Mouse (Mus musculus): ENCODE results near the gene Fyn. TPM values are rescaled to one million over a fixed set of nuclear protein-coding genes. Genes with fewer than 3 reads are reported as not detected.

Fyn gene
- polyA plus RNA-seq, 1 experiment from 2014 or later, result 85.0 TPM

- Histone ChIP-seq H3K4me3 (ENCODE audit: low read depth, low read length) (no peak overlapping the region), H3K27ac (ENCODE audit: low read depth, low read length) (peak overlapping the region; percentile 98; the same call in 1 of the 2 replicates), H3K27me3 (replicated peaks; ENCODE audit: control insufficient read depth, insufficient read depth, low read length) (no peaks in the 10 kb centered on the region), H3K36me3 (ENCODE audit: control insufficient read depth, insufficient read depth, low read length) (peaks cover 24% of the 10 kb centered on the region; the same call in 1 of the 2 replicates), H3K9ac (ENCODE audit: low read length) (no peak overlapping the region), H3K9me3 (replicated peaks; ENCODE audit: control insufficient read depth, low read length) (no peaks in the 10 kb centered on the region), H3K4me1 (ENCODE audit: control insufficient read depth, insufficient read depth, low read length) (peaks cover 40% of the 10 kb centered on the region), H3K4me2 (ENCODE audit: low read length) (no peak overlapping the region)
- 71% methylated on average over 5 of the region's 5 CpGs for WGBS
- DNase-seq (ENCODE audit: low spot score), result no peak
- ATAC-seq, result no peak
These were observed 174.7 kb downstream of the Fyn start for GRCm38 (mm10) chr10:39543258-39543770.

GRCm38 (mm10) chr10:39547369-39548074 lies 178.9 kb downstream of the Fyn start:
- H3K4me2 ChIP-seq (ENCODE audit: low read length), result no peak overlapping the region
- H3K4me1 ChIP-seq (ENCODE audit: control insufficient read depth, insufficient read depth, low read length), result peaks cover 30% of the 10 kb centered on the region
- 52% methylated on average over 3 of the region's 3 CpGs for WGBS
- ATAC-seq (no peak), DNase-seq (ENCODE audit: low spot score) (peak; percentile 53)
- H3K27me3 ChIP-seq (replicated peaks; ENCODE audit: control insufficient read depth, insufficient read depth, low read length), result no peaks in the 10 kb centered on the region
- H3K36me3 ChIP-seq (ENCODE audit: control insufficient read depth, insufficient read depth, low read length), result peaks cover 22% of the 10 kb centered on the region; the same call in 1 of the 2 replicates
- no peaks in the 10 kb centered on the region for H3K9me3 ChIP-seq (replicated peaks; ENCODE audit: control insufficient read depth, low read length)
- H3K27ac ChIP-seq (ENCODE audit: low read depth, low read length), result peak overlapping the region; percentile 52; the same call in 1 of the 2 replicates
- no peak overlapping the region for H3K4me3 ChIP-seq (ENCODE audit: low read depth, low read length)
- H3K9ac ChIP-seq (ENCODE audit: low read length), result no peak overlapping the region

DNA sequence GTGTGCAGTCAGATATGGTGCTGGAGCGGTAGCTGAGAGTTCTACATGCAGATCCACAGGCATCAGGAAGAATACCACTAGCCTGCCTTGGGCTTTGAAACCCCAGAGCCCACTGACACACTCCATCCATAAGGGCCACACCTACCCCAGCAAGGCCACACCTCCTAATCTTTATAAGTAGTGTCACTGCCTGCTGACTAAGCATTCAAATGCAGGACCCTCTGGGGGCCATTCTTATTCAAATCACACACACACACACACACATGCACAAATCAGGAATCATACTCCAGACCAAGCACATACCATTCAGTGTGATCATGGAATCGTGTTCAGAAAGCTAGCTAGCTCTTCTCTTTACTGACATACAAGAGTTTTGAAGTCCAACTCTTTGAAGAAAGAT lies 182.1 kb downstream of the Fyn start:
- peaks cover 41% of the 10 kb centered on the region for H3K4me1 ChIP-seq (ENCODE audit: control insufficient read depth, insufficient read depth, low read length)
- ATAC-seq (no peak), DNase-seq (ENCODE audit: low spot score) (no peak)
- H3K4me2 ChIP-seq (ENCODE audit: low read length), result no peak overlapping the region
- peaks cover 14% of the 10 kb centered on the region; the same call in 1 of the 2 replicates for H3K36me3 ChIP-seq (ENCODE audit: control insufficient read depth, insufficient read depth, low read length)
- H3K4me3 ChIP-seq (ENCODE audit: low read depth, low read length), result no peak overlapping the region
- no peak overlapping the region for H3K9ac ChIP-seq (ENCODE audit: low read length)
- no peaks in the 10 kb centered on the region for H3K9me3 ChIP-seq (replicated peaks; ENCODE audit: control insufficient read depth, low read length)
- WGBS, result 85% methylated on average over 2 of the region's 2 CpGs
- H3K27me3 ChIP-seq (replicated peaks; ENCODE audit: control insufficient read depth, insufficient read depth, low read length), result no peaks in the 10 kb centered on the region
- H3K27ac ChIP-seq (ENCODE audit: low read depth, low read length), result no peak overlapping the region

DNA sequence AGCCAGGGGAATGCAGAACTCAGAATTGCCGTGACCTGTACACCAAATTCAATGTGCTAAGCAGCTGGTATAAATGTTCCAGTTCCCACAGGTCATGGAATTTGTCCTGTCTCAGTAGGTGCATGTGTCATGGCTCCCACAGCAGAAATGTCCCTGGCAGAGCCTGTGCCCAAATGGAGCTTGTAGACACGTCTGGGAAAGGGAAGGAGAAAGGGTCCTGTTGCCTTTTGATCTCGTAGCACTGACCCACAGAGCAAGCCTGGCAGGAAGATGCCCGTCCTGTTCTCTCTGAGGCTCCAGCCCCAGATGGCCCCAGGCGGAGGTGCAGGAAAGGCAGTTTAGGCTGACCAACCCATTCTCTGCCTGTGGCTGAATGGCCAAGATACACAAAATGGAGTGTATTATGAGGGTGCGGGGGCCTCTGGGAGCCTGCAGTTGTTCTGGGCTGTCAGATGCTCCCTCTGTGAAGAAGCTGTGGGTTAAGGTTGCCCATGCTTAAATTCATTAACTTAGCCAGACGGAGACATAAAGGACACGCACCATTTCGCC lies 183.1 kb downstream of the Fyn start:
- H3K4me3 ChIP-seq (ENCODE audit: low read depth, low read length), result no peak overlapping the region
- H3K27ac ChIP-seq (ENCODE audit: low read depth, low read length), result peak overlapping the region; percentile 89
- DNase-seq (ENCODE audit: low spot score) (no peak), ATAC-seq (peak; percentile 10)
- no peaks in the 10 kb centered on the region for H3K27me3 ChIP-seq (replicated peaks; ENCODE audit: control insufficient read depth, insufficient read depth, low read length)
- H3K4me1 ChIP-seq (ENCODE audit: control insufficient read depth, insufficient read depth, low read length), result peaks cover 45% of the 10 kb centered on the region
- peaks cover 14% of the 10 kb centered on the region; the same call in 1 of the 2 replicates for H3K36me3 ChIP-seq (ENCODE audit: control insufficient read depth, insufficient read depth, low read length)
- WGBS, result 35% methylated on average over 9 of the region's 9 CpGs
- H3K9me3 ChIP-seq (replicated peaks; ENCODE audit: control insufficient read depth, low read length), result no peaks in the 10 kb centered on the region
- H3K4me2 ChIP-seq (ENCODE audit: low read length), result no peak overlapping the region
- peak overlapping the region; percentile 50 for H3K9ac ChIP-seq (ENCODE audit: low read length)

DNA sequence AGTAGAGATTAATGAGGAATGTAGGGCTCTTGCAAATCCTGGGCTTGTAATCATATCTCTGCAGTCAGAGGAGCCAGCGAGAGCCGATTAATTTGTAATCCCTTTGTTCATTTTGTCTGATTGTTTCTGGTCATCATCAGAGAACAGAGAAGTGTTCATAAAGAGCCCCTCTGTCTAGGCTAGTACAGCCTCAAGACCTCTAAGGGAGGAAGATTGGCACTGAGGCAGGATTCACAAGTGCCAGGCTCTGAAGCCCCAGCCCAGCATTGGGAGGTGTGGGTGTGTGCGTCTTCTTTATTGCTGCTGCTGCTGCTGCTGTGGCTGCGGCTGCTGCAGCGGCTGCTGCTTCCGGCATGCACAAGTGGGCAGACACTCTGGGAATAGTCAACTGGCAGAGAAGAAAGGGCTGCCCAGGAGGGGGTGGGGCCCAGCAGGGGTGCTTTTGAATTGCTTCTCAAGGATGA lies 183.7 kb downstream of the Fyn start:
- no peaks in the 10 kb centered on the region for H3K9me3 ChIP-seq (replicated peaks; ENCODE audit: control insufficient read depth, low read length)

GRCm38 (mm10) chr10:39552903-39553302 lies 184.2 kb downstream of the Fyn start:
- 4% methylated on average over 5 of the region's 5 CpGs for WGBS
- peaks cover 18% of the 10 kb centered on the region; the same call in 1 of the 2 replicates for H3K36me3 ChIP-seq (ENCODE audit: control insufficient read depth, insufficient read depth, low read length)
- H3K4me1 ChIP-seq (ENCODE audit: control insufficient read depth, insufficient read depth, low read length), result peaks cover 47% of the 10 kb centered on the region
- no peaks in the 10 kb centered on the region for H3K27me3 ChIP-seq (replicated peaks; ENCODE audit: control insufficient read depth, insufficient read depth, low read length)
- ATAC-seq, result 0 out of 2 replicates have a peak, but pooled peaks have one; percentile 3
- no peak overlapping the region for H3K4me3 ChIP-seq (ENCODE audit: low read depth, low read length)
- DNase-seq (ENCODE audit: low spot score), result peak; percentile 45
- H3K27ac ChIP-seq (ENCODE audit: low read depth, low read length), result peak overlapping the region; percentile 89
- H3K4me2 ChIP-seq (ENCODE audit: low read length), result no peak overlapping the region
- peak overlapping the region; percentile 50 for H3K9ac ChIP-seq (ENCODE audit: low read length)
- no peaks in the 10 kb centered on the region for H3K9me3 ChIP-seq (replicated peaks; ENCODE audit: control insufficient read depth, low read length)

More for the DNA sequence above, 183.7 kb downstream of the Fyn start:
- peaks cover 18% of the 10 kb centered on the region; the same call in 1 of the 2 replicates for H3K36me3 ChIP-seq (ENCODE audit: control insufficient read depth, insufficient read depth, low read length)
- peak overlapping the region; percentile 50 for H3K9ac ChIP-seq (ENCODE audit: low read length)
- peak; percentile 74 for ATAC-seq
- 0 out of 2 replicates have a peak overlapping the region, but pooled peaks have one; percentile 7 for H3K4me2 ChIP-seq (ENCODE audit: low read length)
- H3K27me3 ChIP-seq (replicated peaks; ENCODE audit: control insufficient read depth, insufficient read depth, low read length), result no peaks in the 10 kb centered on the region
- H3K4me3 ChIP-seq (ENCODE audit: low read depth, low read length), result no peak overlapping the region
- peak overlapping the region; percentile 89 for H3K27ac ChIP-seq (ENCODE audit: low read depth, low read length)
- 2% methylated on average over 6 of the region's 6 CpGs for WGBS
- DNase-seq (ENCODE audit: low spot score), result peak; percentile 82
- peaks cover 45% of the 10 kb centered on the region for H3K4me1 ChIP-seq (ENCODE audit: control insufficient read depth, insufficient read depth, low read length)

DNA sequence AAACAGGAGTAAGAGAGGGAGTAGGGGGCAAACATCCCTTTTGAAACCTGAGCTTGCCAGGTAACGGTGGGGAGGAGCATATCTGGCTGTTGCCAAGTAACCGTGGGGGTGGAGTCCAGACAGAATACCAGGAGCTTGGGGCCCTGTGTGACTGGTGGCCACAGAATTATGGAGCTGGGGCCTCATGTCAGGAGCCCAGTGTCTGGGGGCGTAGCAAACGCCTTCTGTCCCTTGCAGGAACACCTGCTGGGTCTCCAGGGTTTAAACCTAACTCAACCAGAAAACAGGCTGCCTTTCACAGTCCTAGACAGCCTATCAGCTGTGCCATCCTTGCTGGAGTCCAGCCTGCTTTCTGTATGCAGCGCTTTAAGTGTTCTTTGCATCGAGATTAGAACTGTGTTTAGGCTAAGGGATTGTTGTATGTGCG lies 186.6 kb downstream of the Fyn start:
- H3K9ac ChIP-seq (ENCODE audit: low read length), result no peak overlapping the region
- no peak for ATAC-seq
- 15% methylated on average over 7 of the region's 7 CpGs for WGBS

GRCm38 (mm10) chr10:39555740-39556139 lies 187.1 kb downstream of the Fyn start:
- H3K9ac ChIP-seq (ENCODE audit: low read length), result no peak overlapping the region
- no peak overlapping the region for H3K4me2 ChIP-seq (ENCODE audit: low read length)
- no peak overlapping the region for H3K4me3 ChIP-seq (ENCODE audit: low read depth, low read length)
- WGBS, result 44% methylated on average over 5 of the region's 5 CpGs
- H3K27ac ChIP-seq (ENCODE audit: low read depth, low read length), result peak overlapping the region; percentile 29; the same call in 1 of the 2 replicates
- H3K36me3 ChIP-seq (ENCODE audit: control insufficient read depth, insufficient read depth, low read length), result peaks cover 31% of the 10 kb centered on the region; the same call in 1 of the 2 replicates
- H3K9me3 ChIP-seq (replicated peaks; ENCODE audit: control insufficient read depth, low read length), result no peaks in the 10 kb centered on the region
- H3K27me3 ChIP-seq (replicated peaks; ENCODE audit: control insufficient read depth, insufficient read depth, low read length), result no peaks in the 10 kb centered on the region
- ATAC-seq, result no peak
- peaks cover 56% of the 10 kb centered on the region for H3K4me1 ChIP-seq (ENCODE audit: control insufficient read depth, insufficient read depth, low read length)
- no peak for DNase-seq (ENCODE audit: low spot score)

More for the DNA sequence above, 186.6 kb downstream of the Fyn start:
- no peak for DNase-seq (ENCODE audit: low spot score)
- Histone ChIP-seq H3K4me2 (ENCODE audit: low read length) (no peak overlapping the region), H3K4me3 (ENCODE audit: low read depth, low read length) (no peak overlapping the region), H3K4me1 (ENCODE audit: control insufficient read depth, insufficient read depth, low read length) (peaks cover 56% of the 10 kb centered on the region), H3K36me3 (ENCODE audit: control insufficient read depth, insufficient read depth, low read length) (peaks cover 31% of the 10 kb centered on the region; the same call in 1 of the 2 replicates), H3K27me3 (replicated peaks; ENCODE audit: control insufficient read depth, insufficient read depth, low read length) (no peaks in the 10 kb centered on the region), H3K27ac (ENCODE audit: low read depth, low read length) (peak overlapping the region; percentile 29; the same call in 1 of the 2 replicates), H3K9me3 (replicated peaks; ENCODE audit: control insufficient read depth, low read length) (no peaks in the 10 kb centered on the region)
